ENCODE assay signal across 9 mouse cellular contexts in the genomic region with DNA sequence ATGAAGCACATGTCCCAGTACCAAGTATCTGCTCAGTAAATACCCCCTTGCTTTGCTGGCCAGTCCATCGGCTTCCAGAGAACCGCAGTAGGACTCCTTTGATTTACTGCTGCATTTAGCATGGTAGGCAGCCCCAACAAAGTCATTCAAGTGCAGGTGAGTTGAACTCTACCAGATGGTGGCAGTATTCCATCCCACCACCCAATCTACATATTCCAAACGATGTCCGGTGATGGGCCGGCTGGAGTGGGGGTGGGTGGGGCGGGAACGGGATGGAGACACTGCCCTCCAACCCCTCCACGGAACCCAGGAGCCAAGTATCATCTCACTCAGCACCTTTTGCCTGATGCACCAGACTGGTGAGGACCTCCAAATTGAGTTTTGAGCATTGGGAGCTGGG. TPM values are rescaled to one million over a fixed set of nuclear protein-coding genes. Genes with fewer than 3 reads are reported as not detected.
DNase-seq lines count a peak whose midpoint lies in the region; ATAC-seq and TF ChIP-seq lines count a peak whose summit lies in the region.
"Had no signal": no experiment of that assay in that cellular context is flagged by ENCODE, and none has a peak within 500 bp of the region (broad histone marks: within the 10 kb centered on the region; RNA-seq: fewer than 3 reads in every experiment).

No protein-coding gene starts in this region.

- TF ChIP-seq EP300 in MEL (IDR thresholded peaks at IDR 0.05; ENCODE audit: low read depth in 1 of 2, low read length in 2 of 2): no peak

- no peaks in the 10 kb centered on the region for H3K9me3 ChIP-seq in heart, embryonic 11.5 days (replicated peaks; ENCODE audit: control insufficient read depth, low read length)
- no peaks in the 10 kb centered on the region for H3K9me3 ChIP-seq in MEL (replicated peaks; ENCODE audit: insufficient read depth, low read length)
- H3K9me3 ChIP-seq in hindbrain, embryonic 12.5 days (replicated peaks): no peaks in the 10 kb centered on the region
- no peaks in the 10 kb centered on the region for H3K9me3 ChIP-seq in midbrain, embryonic 12.5 days

- DNase-seq in heart, adult 11 months: no peak
- DNase-seq in MEL (ENCODE audit: low read depth, low spot score): peak; percentile 30
- no peak for DNase-seq in gastrocnemius, postnatal 4 days (ENCODE audit: low spot score in 2 of 2)
- DNase-seq in gastrocnemius, postnatal 36 days: no peak
- DNase-seq in adrenal gland, postnatal 14 days: no peak

- H3K4me3 ChIP-seq in heart, embryonic 11.5 days (ENCODE audit: low read depth, low read length): peak overlapping the region; percentile 29
- no peak overlapping the region for H3K4me3 ChIP-seq in MEL (ENCODE audit: control insufficient read depth in 1 of 2, insufficient read depth in 1 of 2, low read depth in 2 of 2, low read length in 2 of 2)
- H3K4me3 ChIP-seq in hindbrain, embryonic 12.5 days: peak overlapping the region; percentile 21
- peak overlapping the region; percentile 22; the same call in 1 of the 2 replicates for H3K4me3 ChIP-seq in midbrain, embryonic 12.5 days

- H3K27me3 ChIP-seq in heart, embryonic 11.5 days (ENCODE audit: control insufficient read depth, insufficient read depth, low read length): peaks cover 29% of the 10 kb centered on the region
- peaks cover 0 to 2% of the 10 kb centered on the region in 2 experiments; a peak in 2 of 4 replicates for H3K27me3 ChIP-seq in MEL (ENCODE audit: control insufficient read depth in 1 of 2, insufficient read depth in 2 of 2, low read length in 2 of 2)
- H3K27me3 ChIP-seq in hindbrain, embryonic 12.5 days: peaks cover 29% of the 10 kb centered on the region
- H3K27me3 ChIP-seq in midbrain, embryonic 12.5 days: peaks cover 44% of the 10 kb centered on the region

- no peaks in the 10 kb centered on the region for H3K36me3 ChIP-seq in heart, embryonic 11.5 days (ENCODE audit: control insufficient read depth, insufficient read depth, low read length)
- peaks cover 0 to 26% of the 10 kb centered on the region in 2 experiments; a peak in 3 of 4 replicates for H3K36me3 ChIP-seq in MEL (ENCODE audit: control insufficient read depth in 1 of 2, insufficient read depth in 2 of 2, low read length in 2 of 2)
- no peaks in the 10 kb centered on the region for H3K36me3 ChIP-seq in hindbrain, embryonic 12.5 days
- no peaks in the 10 kb centered on the region for H3K36me3 ChIP-seq in midbrain, embryonic 12.5 days

- intact Hi-C loops in gastrocnemius, postnatal 36 days (cut with DNase I): no loop called here

- H3K9ac ChIP-seq in heart, embryonic 11.5 days (ENCODE audit: low read depth, low read length): no peak overlapping the region; the same call in 1 of the 2 replicates
- no peak overlapping the region for H3K9ac ChIP-seq in MEL (ENCODE audit: control insufficient read depth, low read depth, low read length, poor library complexity, severe bottlenecking)
- H3K9ac ChIP-seq in hindbrain, embryonic 12.5 days: 0 out of 2 replicates have a peak overlapping the region, but pooled peaks have one; percentile 37
- 0 out of 2 replicates have a peak overlapping the region, but pooled peaks have one; percentile 21 for H3K9ac ChIP-seq in midbrain, embryonic 12.5 days (replicated peaks)

- no peak for TF ChIP-seq POLR2A in MEL (IDR thresholded peaks at IDR 0.05; ENCODE audit: control insufficient read depth in 1 of 2, insufficient read depth in 1 of 2, low read depth in 1 of 2, low read length in 2 of 2, poor library complexity in 1 of 2)

- TF ChIP-seq CTCF in MEL (IDR thresholded peaks at IDR 0.05 in 2 of 3, conservative IDR thresholded peaks at IDR 0.05 in 1 of 3; ENCODE audit: control insufficient read depth in 1 of 3, insufficient read depth in 1 of 3, low read depth in 2 of 3, low read length in 3 of 3, poor library complexity in 1 of 3, severe bottlenecking in 1 of 3): peak in 2 of 3 experiments; percentile 16 to 44; a peak in 4 of 6 replicates

- 6% methylated on average over 8 of the region's 8 CpGs for WGBS in heart, embryonic 11.5 days (ENCODE audit: insufficient replicate concordance)
- WGBS in hindbrain, embryonic 12.5 days: 11% methylated on average over 8 of the region's 8 CpGs
- WGBS in midbrain, embryonic 12.5 days: 9% methylated on average over 8 of the region's 8 CpGs

- H3K79me2 ChIP-seq in MEL (ENCODE audit: control insufficient read depth, insufficient read depth, low read length, poor library complexity): peaks cover 29% of the 10 kb centered on the region

- no peak for ATAC-seq in heart, embryonic 11.5 days (replicated peaks; ENCODE audit: insufficient number of reproducible peaks, low FRiP score, low TSS enrichment)
- no peak for ATAC-seq in hindbrain, embryonic 12.5 days (ENCODE audit: low FRiP score)
- no peak for ATAC-seq in midbrain, embryonic 12.5 days (ENCODE audit: low FRiP score, low read depth)

- H3K27ac ChIP-seq in heart, embryonic 11.5 days (ENCODE audit: low read depth, low read length): no peak overlapping the region
- H3K27ac ChIP-seq in MEL (ENCODE audit: control insufficient read depth, low read depth, low read length): no peak overlapping the region
- no peak overlapping the region for H3K27ac ChIP-seq in hindbrain, embryonic 12.5 days
- H3K27ac ChIP-seq in midbrain, embryonic 12.5 days (replicated peaks): no peak overlapping the region
- H3K27ac ChIP-seq: macrophage had no signal

- H3K4me2 ChIP-seq in heart, embryonic 11.5 days: peak overlapping the region; percentile 66
- peak overlapping the region; percentile 50 for H3K4me2 ChIP-seq in hindbrain, embryonic 12.5 days (replicated peaks)
- H3K4me2 ChIP-seq in midbrain, embryonic 12.5 days (replicated peaks): peak overlapping the region; percentile 46

- H3K4me1 ChIP-seq in heart, embryonic 11.5 days (ENCODE audit: control insufficient read depth, insufficient read depth, low read length): peaks cover 32% of the 10 kb centered on the region
- peaks cover 10 to 20% of the 10 kb centered on the region in 2 experiments for H3K4me1 ChIP-seq in MEL (ENCODE audit: control insufficient read depth in 1 of 2, insufficient read depth in 2 of 2, low read length in 2 of 2)
- peaks cover 49% of the 10 kb centered on the region for H3K4me1 ChIP-seq in hindbrain, embryonic 12.5 days
- H3K4me1 ChIP-seq in midbrain, embryonic 12.5 days: peaks cover 39% of the 10 kb centered on the region

- TF ChIP-seq RAD21 in MEL (IDR thresholded peaks at IDR 0.05; ENCODE audit: low read depth, low read length): no peak

RNA-seq across cellular contexts. Expression of gene Racgap1, which starts 1.8 kb away (rescaled TPM):
- polyA plus RNA-seq in heart, embryonic 11.5 days (2014; fragmentation: Nextera tagmentation; extraction: Ambion mirVana): 91.8 and 126 TPM in 2 replicates
- total RNA-seq in MEL (2012; rRNA removed): 126 and 136 TPM in 2 replicates
- 100 to 1,000 TPM; 149 to 367 TPM for polyA plus RNA-seq in MEL (2012; ENCODE audit: insufficient read depth in 1 of 2, insufficient read length in 2 of 2, low read depth in 1 of 2, low replicate concordance in 2 of 2, missing spikeins in 1 of 2)
- 177 and 185 TPM in 2 replicates for polyA plus RNA-seq in hindbrain, embryonic 12.5 days (2016; fragmentation: Nextera tagmentation; extraction: Ambion mirVana)
- 223 TPM in 2 replicates for polyA plus RNA-seq in midbrain, embryonic 12.5 days (2016; fragmentation: Nextera tagmentation; extraction: Ambion mirVana)
- total RNA-seq in gastrocnemius, postnatal 4 days (2021): 10 to 100 TPM; 40.5 to 43.4 TPM
- total RNA-seq in gastrocnemius, postnatal 36 days (2021): 1 to 10 TPM; 1.9 to 2.4 TPM
- total RNA-seq in adrenal gland, postnatal 14 days (2021): 25.3 and 28.5 TPM in 2 replicates

RNA-seq across cellular contexts. Expression of gene Asic1, which starts 16.9 kb away (rescaled TPM):
- 1.8 and 2.1 TPM in 2 replicates for polyA plus RNA-seq in heart, embryonic 11.5 days (2014; fragmentation: Nextera tagmentation; extraction: Ambion mirVana)
- 0.08 TPM in 1 of 2 replicates, not detected in the other for total RNA-seq in MEL (2012; rRNA removed)
- 1 to 10 TPM in 1 of 2 experiments, not detected in 1; 1.0 TPM for polyA plus RNA-seq in MEL (2012; ENCODE audit: insufficient read depth in 1 of 2, insufficient read length in 2 of 2, low read depth in 1 of 2, low replicate concordance in 2 of 2, missing spikeins in 1 of 2)
- 48.6 and 61.6 TPM in 2 replicates for polyA plus RNA-seq in hindbrain, embryonic 12.5 days (2016; fragmentation: Nextera tagmentation; extraction: Ambion mirVana)
- polyA plus RNA-seq in midbrain, embryonic 12.5 days (2016; fragmentation: Nextera tagmentation; extraction: Ambion mirVana): 36.0 and 43.7 TPM in 2 replicates
- total RNA-seq in gastrocnemius, postnatal 4 days (2021): 1 to 10 TPM in 1 of 2 experiments, under 1 TPM in 1; 0.91 to 1.9 TPM
- total RNA-seq in gastrocnemius, postnatal 36 days (2021): under 1 TPM; 0.10 TPM
- total RNA-seq in adrenal gland, postnatal 14 days (2021): 0.70 and 0.75 TPM in 2 replicates

RNA-seq across cellular contexts. Expression of gene Smarcd1, which starts 48.6 kb away (rescaled TPM):
- 24.8 and 26.6 TPM in 2 replicates for polyA plus RNA-seq in heart, embryonic 11.5 days (2014; fragmentation: Nextera tagmentation; extraction: Ambion mirVana)
- 19.5 and 20.1 TPM in 2 replicates for total RNA-seq in MEL (2012; rRNA removed)
- polyA plus RNA-seq in MEL (2012; ENCODE audit: insufficient read depth in 1 of 2, insufficient read length in 2 of 2, low read depth in 1 of 2, low replicate concordance in 2 of 2, missing spikeins in 1 of 2): 100 to 1,000 TPM in 1 of 2 experiments, 10 to 100 TPM in 1; 72.5 to 247 TPM
- polyA plus RNA-seq in hindbrain, embryonic 12.5 days (2016; fragmentation: Nextera tagmentation; extraction: Ambion mirVana): 123 and 141 TPM in 2 replicates
- 141 and 157 TPM in 2 replicates for polyA plus RNA-seq in midbrain, embryonic 12.5 days (2016; fragmentation: Nextera tagmentation; extraction: Ambion mirVana)
- total RNA-seq in gastrocnemius, postnatal 4 days (2021): 10 to 100 TPM; 26.9 to 34.7 TPM
- total RNA-seq in gastrocnemius, postnatal 36 days (2021): 1 to 10 TPM; 5.5 to 6.1 TPM
- 40.0 and 57.6 TPM in 2 replicates for total RNA-seq in adrenal gland, postnatal 14 days (2021)

RNA-seq across cellular contexts. Expression of gene Gm17349, which starts 52.0 kb away (rescaled TPM):
- not detected in 2 replicates for polyA plus RNA-seq in heart, embryonic 11.5 days (2014; fragmentation: Nextera tagmentation; extraction: Ambion mirVana)
- 1.7 and 2.1 TPM in 2 replicates for total RNA-seq in MEL (2012; rRNA removed)
- polyA plus RNA-seq in MEL (2012; ENCODE audit: insufficient read depth in 1 of 2, insufficient read length in 2 of 2, low read depth in 1 of 2, low replicate concordance in 2 of 2, missing spikeins in 1 of 2): not detected
- polyA plus RNA-seq in hindbrain, embryonic 12.5 days (2016; fragmentation: Nextera tagmentation; extraction: Ambion mirVana): not detected in 2 replicates
- polyA plus RNA-seq in midbrain, embryonic 12.5 days (2016; fragmentation: Nextera tagmentation; extraction: Ambion mirVana): not detected in 2 replicates
- total RNA-seq in gastrocnemius, postnatal 4 days (2021): 1 to 10 TPM; 2.5 to 2.9 TPM
- 1 to 10 TPM in 1 of 2 experiments, not detected in 1; 1.2 TPM for total RNA-seq in gastrocnemius, postnatal 36 days (2021)
- 17.6 and 18.1 TPM in 2 replicates for total RNA-seq in adrenal gland, postnatal 14 days (2021)
- polyA plus RNA-seq: macrophage had no signal

RNA-seq across cellular contexts. Expression of gene Aqp6, which starts 52.1 kb away (rescaled TPM):
- polyA plus RNA-seq in heart, embryonic 11.5 days (2014; fragmentation: Nextera tagmentation; extraction: Ambion mirVana): not detected in 2 replicates
- not detected in 2 replicates for total RNA-seq in MEL (2012; rRNA removed)
- polyA plus RNA-seq in MEL (2012; ENCODE audit: insufficient read depth in 1 of 2, insufficient read length in 2 of 2, low read depth in 1 of 2, low replicate concordance in 2 of 2, missing spikeins in 1 of 2): not detected
- 1.3 and 2.8 TPM in 2 replicates for polyA plus RNA-seq in hindbrain, embryonic 12.5 days (2016; fragmentation: Nextera tagmentation; extraction: Ambion mirVana)
- polyA plus RNA-seq in midbrain, embryonic 12.5 days (2016; fragmentation: Nextera tagmentation; extraction: Ambion mirVana): 0.20 TPM in 1 of 2 replicates, not detected in the other
- not detected for total RNA-seq in gastrocnemius, postnatal 4 days (2021)
- total RNA-seq in gastrocnemius, postnatal 36 days (2021): not detected
- total RNA-seq in adrenal gland, postnatal 14 days (2021): not detected in 2 replicates
- polyA plus RNA-seq: macrophage had no signal

Comparison
In these comparisons a context has a peak if more than half of its experiments do, and no peak if none do; other contexts are left out.
1. H3K4me3 ChIP-seq: peak in heart, embryonic 11.5 days (single experiment), hindbrain, embryonic 12.5 days (single experiment) and midbrain, embryonic 12.5 days (single experiment); none in MEL (0 of 2).
2. H3K9ac ChIP-seq: peak in hindbrain, embryonic 12.5 days (single experiment) and midbrain, embryonic 12.5 days (single experiment); none in heart, embryonic 11.5 days (single experiment) and MEL (single experiment).
3. Peak in every context shown above with its lines, with median percentiles within 50 percentile points of each other: H3K4me2 ChIP-seq.